Mouse (Mus musculus) cerebellum, adult 9-11 months (tissue): ENCODE data around the gene Olfr514.
A peak's percentile ranks its signal among the peaks of the same experiment; 100 is the strongest.

Source experiments
- DNase-seq: peaks from one replicate; pipeline ENCODE4 v3.0.0; 2022

The Olfr514 gene

DNA sequence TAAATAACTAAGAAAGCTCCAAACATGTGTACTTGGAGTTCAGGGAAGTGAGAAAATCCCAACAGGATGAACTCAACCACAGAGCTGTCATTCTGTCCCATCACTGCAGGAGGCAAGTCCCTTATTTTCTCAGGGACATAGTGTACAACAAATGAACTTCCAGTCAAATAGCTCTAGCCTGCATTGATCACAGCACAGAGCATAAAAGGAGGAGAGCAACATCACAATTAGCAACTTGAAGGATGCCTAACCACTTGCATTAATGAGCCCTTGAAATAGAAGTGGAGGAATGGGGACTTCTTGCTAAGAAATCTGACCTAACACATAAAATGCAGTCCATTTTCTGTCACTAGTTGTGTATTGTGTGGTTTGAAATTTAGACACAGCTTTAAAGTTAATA, at the start of gene Olfr514:
Olfr514 (minus strand) TSS at position 101 of the 400 bp plus-strand sequence.
- DNase-seq = no peak

DNA sequence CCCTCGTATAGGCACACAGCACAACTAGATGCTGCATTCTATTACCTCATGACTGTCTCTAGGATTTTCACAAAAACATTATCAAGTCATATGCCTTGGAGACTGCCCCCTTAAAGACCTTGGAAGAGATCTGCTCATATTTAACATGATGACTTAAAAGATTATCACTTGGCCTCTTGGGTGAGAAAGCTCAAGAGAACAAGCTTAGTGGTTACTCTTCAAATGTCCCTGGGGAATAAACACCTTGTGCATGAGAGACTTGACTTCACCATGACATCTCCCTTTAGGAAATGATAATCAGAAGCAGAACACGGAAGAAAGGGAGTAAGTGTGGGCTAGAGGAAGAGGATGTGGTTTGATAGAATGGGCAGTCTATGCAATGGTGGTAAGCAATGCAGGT, 46.5 kb upstream of the Olfr514 start, which contains the start of gene Olfr517:
Olfr517 (minus strand) TSS at position 101 of the 400 bp plus-strand sequence.
- DNase-seq = no peak

DNA sequence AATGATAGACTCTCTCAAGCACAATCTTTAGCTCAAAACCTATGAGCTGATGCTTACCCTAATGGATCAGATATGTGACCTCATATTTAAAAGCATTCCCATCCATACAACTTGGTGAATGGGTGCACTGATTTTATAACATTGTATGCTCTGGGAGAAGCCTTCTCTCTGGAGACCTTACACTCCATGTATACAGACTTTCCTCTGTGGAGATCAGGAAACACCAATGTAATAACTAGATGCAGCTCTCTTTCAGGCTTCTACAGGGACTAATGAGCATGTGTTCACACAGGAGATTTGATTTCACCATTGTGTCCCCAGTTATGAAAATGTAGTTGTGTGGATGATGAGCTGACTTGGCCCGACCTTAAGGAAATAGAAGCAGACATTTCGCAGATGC, 24.6 kb upstream of the Olfr514 start, which contains the start of gene Olfr516:
Olfr516 (minus strand) TSS at position 101 of the 400 bp plus-strand sequence.
- no peak for DNase-seq

DNA sequence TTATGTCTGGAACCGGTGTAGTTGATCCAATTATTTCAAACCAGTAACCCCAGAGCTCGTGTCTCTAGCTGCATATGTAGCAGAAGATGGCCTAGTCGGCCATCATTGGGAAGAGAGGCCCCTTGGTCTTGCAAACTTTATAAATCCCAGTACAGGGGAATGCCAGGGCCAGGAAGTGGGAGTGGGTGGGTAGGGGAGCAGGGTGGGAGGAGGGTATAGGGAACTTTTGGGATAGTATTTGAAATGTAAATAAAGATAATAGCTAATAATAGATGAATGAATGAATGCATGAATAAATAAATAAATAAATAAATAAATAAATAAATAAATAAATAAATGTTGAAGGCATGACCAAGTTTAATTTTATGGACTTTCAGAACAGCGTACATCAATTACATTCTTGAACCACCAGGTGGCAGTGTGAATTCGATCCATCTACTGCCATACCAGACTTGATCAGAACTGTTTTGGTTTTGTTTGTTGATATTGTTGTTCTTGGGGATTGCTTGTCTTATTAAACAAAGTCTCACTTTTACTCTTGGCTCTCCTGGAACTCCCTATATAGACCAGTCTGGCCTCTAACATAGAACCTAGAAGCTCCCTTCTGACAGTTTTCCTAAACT, 11.1 kb downstream of the Olfr514 start:
- peak; percentile 4 for DNase-seq

DNA sequence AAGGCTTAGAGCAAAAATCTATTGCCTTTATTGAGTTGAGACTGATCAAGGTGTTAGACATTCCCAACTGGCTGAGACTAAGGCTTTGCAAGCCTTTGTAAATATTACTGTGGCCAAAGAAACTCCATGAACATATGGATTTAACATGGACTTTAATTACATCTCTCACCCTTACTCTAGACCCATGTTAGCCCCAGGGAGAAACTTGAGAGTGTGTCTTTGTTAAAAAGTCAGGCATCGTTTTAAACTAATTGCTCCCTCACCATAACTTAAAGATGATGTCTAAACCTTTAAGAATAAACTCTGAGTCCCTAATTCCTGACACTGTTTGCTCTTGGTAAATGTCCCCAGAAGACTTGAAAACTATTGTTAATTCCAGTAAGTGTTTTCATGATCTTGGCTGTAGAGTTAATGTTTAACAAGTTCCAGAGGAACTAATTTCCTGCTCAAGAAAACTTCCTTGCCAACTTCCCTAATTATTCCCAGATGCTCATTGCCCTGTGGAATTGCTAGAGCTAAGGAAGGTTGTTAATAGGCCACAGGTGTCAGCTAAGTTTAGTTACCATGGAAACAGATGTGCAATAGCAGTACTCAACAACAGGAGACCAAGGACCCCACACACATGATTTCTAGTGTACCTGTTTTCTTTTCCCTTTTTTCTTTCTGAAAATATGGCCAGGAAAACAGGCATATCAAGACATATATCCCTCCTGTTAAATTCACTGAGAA, 28.4 kb downstream of the Olfr514 start:
- no peak for DNase-seq
